Mouse (Mus musculus) bone marrow macrophage, adult 2 months (primary cell): Measurements from ENCODE around the gene Dennd4a. TPM values are rescaled to one million over a fixed set of nuclear protein-coding genes. Genes with fewer than 3 reads are reported as not detected.

Experiments used
- H3K27ac ChIP-seq: 2 replicates; pipeline ENCODE4 v1.5.1; 2012; ENCODE audit warnings: low read depth, low read length; ENCODE audit not compliant: insufficient read depth
- H3K4me1 ChIP-seq: 2 replicates; pipeline ENCODE4 v1.6.1; 2012; ENCODE audit warnings: low read length; ENCODE audit not compliant: control insufficient read depth, insufficient read depth
- H3K4me3 ChIP-seq: 2 replicates; pipeline ENCODE4 v1.5.1; 2012; ENCODE audit warnings: mild to moderate bottlenecking, low read length, moderate library complexity; ENCODE audit not compliant: insufficient read depth
- CTCF ChIP-seq: IDR thresholded peaks from 2 replicates; pipeline ENCODE4 v1.5.1; 2012; ENCODE audit warnings: low read depth, mild to moderate bottlenecking, low read length, moderate library complexity
- POLR2A ChIP-seq: IDR thresholded peaks from 2 replicates; pipeline ENCODE4 v1.6.1; 2012; ENCODE audit warnings: mild to moderate bottlenecking, low read depth, low read length, borderline replicate concordance
- polyA plus RNA-seq: library from polyadenylated mRNA; stranded (reverse); fragments of >200 nt; gene quantifications from 2 replicates; pipeline ENCODE4 v1.2.4, GENCODE M21; 2012; ENCODE audit not compliant: missing spikeins, insufficient read depth, insufficient read length

Gene Dennd4a
- polyA plus RNA-seq, 1 experiment, result 14.9 TPM

DNA sequence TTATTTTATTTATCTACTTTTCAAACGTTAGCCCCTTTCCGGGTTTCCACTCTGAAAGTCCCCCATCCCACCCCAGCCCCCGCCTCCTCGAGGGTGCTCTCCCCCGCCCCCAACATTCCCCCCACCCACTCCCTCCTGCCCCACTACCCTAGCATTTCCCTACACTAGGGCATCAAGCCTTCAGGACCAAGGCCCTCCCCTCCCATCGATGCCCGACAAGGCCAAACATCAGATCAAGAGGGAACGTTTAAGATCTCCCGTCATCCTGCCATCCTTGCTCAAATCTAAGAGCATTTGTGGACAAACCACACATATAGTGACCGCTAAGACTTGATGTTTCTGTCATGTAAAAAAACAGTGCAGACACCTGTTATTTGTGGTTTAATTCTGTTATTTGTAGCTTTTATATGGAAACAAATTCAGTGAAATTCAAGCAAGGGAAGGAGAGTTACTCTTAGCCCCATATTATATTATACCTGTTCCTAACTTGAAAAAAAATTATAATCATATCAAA, 21.2 kb upstream of the Dennd4a start:
- Histone ChIP-seq H3K4me1 (peaks cover 50% of the 10 kb centered on the region), H3K27ac (peak overlapping the region; percentile 81), H3K4me3 (no peak overlapping the region)
- TF ChIP-seq POLR2A (no peak), CTCF (no peak)

DNA sequence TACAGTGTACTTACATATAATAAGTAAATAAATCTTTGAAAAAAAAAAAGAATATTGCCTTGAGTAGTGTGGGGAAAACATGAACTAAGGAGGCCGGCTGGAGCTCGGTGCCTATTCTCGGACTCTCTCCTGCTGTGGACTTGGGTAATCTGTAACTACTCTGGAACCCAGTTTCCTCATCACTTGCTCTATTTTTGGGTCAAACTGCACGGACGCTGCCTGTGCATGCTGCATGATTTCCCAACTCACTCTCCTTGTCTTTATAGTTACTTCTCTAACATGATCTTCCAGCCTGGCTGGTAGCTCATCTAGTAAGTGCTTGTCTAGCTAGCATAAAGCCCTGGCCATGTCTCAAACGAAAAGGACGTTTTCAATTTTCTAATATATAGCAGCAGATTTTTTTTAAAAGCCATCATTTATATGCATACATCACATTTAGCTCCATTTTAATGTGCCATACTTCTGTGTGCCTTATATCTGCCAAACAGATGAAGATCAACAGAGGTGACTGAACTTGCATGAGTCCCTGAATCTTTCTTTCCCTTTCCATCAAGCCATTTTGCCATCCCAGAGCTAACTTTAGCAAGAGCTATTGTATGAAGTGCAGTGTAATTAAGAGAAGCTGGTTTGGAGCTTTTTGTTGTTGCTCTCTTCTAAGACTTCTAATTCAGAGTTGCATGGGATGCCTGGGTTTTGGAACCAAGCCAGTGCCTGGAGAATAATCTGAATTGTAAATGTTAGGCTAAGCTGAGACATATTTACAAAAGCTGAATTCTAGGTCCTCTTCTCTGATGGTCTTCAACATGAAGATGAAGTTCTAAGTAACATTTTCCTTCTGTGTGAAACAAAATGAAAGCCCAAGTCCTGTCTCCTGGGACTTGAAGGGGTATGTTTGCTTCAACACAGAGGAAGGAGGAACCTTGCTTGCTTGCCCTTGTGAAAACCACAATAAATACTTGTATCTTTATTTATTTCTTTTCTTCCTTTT, 20.2 kb upstream of the Dennd4a start:
- Histone ChIP-seq H3K4me3 (no peak overlapping the region), H3K4me1 (peaks cover 54% of the 10 kb centered on the region)
- no peak for TF ChIP-seq POLR2A

DNA sequence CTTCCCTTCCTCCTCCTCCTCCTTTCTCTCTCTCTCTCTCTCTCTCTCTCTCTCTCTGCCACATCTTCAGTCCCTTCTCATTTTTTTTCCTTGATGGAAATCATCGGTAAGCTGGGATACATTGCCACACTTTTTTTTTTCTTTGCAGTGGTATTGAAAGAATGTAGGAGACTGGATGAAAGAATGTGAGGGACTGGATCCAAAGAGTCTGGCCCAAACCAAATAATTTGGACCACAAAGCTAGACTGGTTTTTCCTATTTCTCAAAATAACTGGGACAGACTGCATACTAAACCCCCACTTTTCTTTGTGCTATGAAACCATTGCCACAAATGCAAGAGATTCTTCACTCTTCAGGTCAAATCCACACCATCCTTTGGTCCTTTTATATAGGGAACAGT, 19.5 kb upstream of the Dennd4a start:
- peaks cover 51% of the 10 kb centered on the region for H3K4me1 ChIP-seq
- TF ChIP-seq POLR2A, result no peak
- TF ChIP-seq CTCF, result no peak
- H3K4me3 ChIP-seq, result no peak overlapping the region
- H3K27ac ChIP-seq, result peak overlapping the region; percentile 76; the same call in 1 of the 2 replicates

More for the DNA sequence above, 20.2 kb upstream of the Dennd4a start:
- H3K27ac ChIP-seq, result peak overlapping the region; percentile 76

- TF ChIP-seq POLR2A (no peak), CTCF (no peak)
- no peak overlapping the region for H3K27ac ChIP-seq
- H3K4me3 ChIP-seq, result no peak overlapping the region
- peaks cover 51% of the 10 kb centered on the region for H3K4me1 ChIP-seq
These were observed 18.5 kb upstream of the Dennd4a start for GRCm38 (mm10) chr9:64792379-64793274.

DNA sequence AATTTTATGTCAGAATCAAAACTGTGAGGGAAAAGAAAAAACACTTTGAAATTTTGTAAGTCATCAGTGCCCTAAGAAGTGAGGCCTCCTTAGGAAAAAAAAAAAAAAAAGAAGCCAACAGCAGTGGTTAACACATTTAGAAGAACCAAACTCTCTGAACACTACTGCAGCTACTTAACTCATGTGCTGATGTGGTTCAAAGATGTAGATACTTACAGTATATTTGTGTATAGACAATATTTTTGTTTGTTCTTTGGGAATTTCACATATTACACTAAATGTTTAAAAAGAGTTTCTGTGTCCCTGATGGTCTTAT, 17.9 kb upstream of the Dennd4a start:
- no peak for TF ChIP-seq POLR2A
- no peak for TF ChIP-seq CTCF
- no peak overlapping the region for H3K4me3 ChIP-seq
- no peak overlapping the region for H3K27ac ChIP-seq
- peaks cover 51% of the 10 kb centered on the region for H3K4me1 ChIP-seq

- Histone ChIP-seq H3K27ac (no peak overlapping the region), H3K4me3 (no peak overlapping the region), H3K4me1 (peaks cover 49% of the 10 kb centered on the region)
- TF ChIP-seq CTCF (no peak), POLR2A (no peak)
These were observed 17.3 kb upstream of the Dennd4a start for GRCm38 (mm10) chr9:64793794-64794193.

- H3K4me3 ChIP-seq, result no peak overlapping the region
- TF ChIP-seq POLR2A (no peak), CTCF (no peak)
- no peak overlapping the region for H3K27ac ChIP-seq
- peaks cover 46% of the 10 kb centered on the region for H3K4me1 ChIP-seq
These were observed 16.4 kb upstream of the Dennd4a start for GRCm38 (mm10) chr9:64794448-64795420.

DNA sequence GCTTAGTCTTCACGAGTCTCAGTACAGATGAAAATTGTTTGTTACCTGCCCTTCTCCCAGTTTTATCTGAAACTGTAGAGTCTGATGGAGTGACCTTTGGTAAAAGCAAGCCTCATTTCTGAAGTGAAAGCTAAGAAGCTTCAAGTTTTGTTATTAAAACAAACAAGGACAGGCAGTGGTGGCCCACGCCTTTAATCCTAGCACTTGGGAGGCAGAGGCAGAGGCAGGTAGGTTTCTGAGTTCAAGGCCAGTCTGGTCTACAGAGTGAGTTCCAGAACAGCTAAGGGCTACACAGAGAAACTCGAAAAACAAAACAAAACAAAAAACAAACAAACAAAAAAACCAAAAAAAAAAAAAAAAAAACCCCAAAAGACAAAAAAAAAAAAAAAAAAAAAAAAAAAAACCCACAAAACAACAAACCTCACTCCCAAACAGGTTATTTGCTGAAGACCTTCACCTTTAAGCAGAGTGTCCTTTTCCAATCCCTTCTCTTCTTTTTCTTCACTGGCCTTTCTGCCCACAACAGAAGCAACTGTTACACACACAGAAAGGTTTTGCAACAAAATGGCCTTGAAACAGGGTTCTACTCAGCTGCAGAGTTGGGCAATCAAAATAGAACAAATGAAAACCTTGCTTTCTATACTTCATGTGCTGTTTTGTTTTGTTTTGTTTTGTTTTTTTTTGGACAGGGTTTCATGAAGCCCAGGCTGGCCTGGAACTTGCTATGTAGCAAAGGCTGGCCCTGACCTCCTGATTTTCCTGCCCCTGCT, 15.1 kb upstream of the Dennd4a start:
- Histone ChIP-seq H3K27ac (no peak overlapping the region), H3K4me1 (peaks cover 43% of the 10 kb centered on the region)
- TF ChIP-seq CTCF, result no peak
- no peak for TF ChIP-seq POLR2A

More for the DNA sequence above, 15.1 kb upstream of the Dennd4a start:
- H3K4me3 ChIP-seq, result no peak overlapping the region
